Mouse (Mus musculus): Measurements from ENCODE around the gene Micall1. TPM values are rescaled to one million over a fixed set of nuclear protein-coding genes. Genes with fewer than 3 reads are reported as not detected.

Gene Micall1
- polyA plus RNA-seq, 1 experiment from 2014 or later: 21.1 TPM

DNA sequence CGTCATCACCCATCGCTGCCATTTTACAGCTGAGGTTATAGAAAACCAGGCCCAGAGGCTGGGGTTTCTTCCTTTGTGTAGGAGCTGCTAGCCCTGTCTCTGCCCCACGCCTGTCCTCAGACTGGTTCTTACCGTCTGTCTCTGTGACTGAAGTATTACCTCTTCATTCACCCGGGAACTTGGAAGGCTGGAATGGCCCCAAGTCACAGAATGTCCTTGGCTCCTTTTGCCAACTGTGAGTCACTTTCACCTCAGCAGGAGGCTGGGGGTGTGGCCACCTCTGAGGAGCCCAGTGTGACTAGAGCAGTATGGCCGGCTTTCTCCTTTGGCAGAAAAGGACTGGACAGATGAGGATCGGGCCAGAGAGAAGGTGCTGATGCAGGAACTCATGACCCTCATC, 22.7 kb downstream of the Micall1 start:
- 48% methylated on average over 7 of the region's 7 CpGs for WGBS
- ATAC-seq (replicated peaks; ENCODE audit: extremely low read depth, insufficient read depth, low FRiP score): no peak
- Histone ChIP-seq H3K9ac (ENCODE audit: low read length) (peak overlapping the region; percentile 38; the same call in 1 of the 2 replicates), H3K4me2 (ENCODE audit: low read depth, low read length) (no peak overlapping the region), H3K27me3 (ENCODE audit: control insufficient read depth, insufficient read depth, low read length) (no peaks in the 10 kb centered on the region), H3K4me1 (ENCODE audit: control insufficient read depth, insufficient read depth, low read length) (peaks cover 17% of the 10 kb centered on the region), H3K9me3 (replicated peaks; ENCODE audit: control insufficient read depth, low read length) (peaks cover 5% of the 10 kb centered on the region), H3K4me3 (ENCODE audit: low read length) (no peak overlapping the region), H3K27ac (ENCODE audit: low read length) (peak overlapping the region; percentile 68), H3K36me3 (ENCODE audit: control insufficient read depth, insufficient read depth) (peaks cover 63% of the 10 kb centered on the region)

DNA sequence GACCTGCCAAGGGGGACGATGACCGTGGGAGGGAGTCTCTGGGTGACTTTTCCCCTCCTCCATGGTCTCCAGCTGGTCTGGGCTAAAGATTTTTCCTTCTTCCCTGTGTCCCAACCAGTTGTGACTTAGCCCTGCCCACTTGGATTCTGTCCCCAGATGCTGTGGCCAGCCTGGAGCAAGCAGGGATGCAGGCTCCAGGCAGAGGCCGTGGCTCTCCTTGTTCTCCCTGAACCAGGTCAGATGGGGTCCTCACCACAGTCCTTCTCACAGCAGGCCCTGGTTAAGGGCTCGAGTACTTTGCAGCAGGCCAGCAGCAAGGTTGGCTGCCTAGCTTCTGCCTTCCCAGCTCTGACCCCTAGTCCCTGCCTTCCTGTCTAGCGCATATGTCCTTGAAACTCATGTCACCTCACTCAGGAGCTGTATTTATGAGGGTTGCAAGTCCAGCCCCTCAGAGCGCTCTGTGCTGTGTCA, 24.5 kb downstream of the Micall1 start:
- no peak overlapping the region for H3K4me2 ChIP-seq (ENCODE audit: low read depth, low read length)
- 74% methylated on average over 6 of the region's 6 CpGs for WGBS

DNA sequence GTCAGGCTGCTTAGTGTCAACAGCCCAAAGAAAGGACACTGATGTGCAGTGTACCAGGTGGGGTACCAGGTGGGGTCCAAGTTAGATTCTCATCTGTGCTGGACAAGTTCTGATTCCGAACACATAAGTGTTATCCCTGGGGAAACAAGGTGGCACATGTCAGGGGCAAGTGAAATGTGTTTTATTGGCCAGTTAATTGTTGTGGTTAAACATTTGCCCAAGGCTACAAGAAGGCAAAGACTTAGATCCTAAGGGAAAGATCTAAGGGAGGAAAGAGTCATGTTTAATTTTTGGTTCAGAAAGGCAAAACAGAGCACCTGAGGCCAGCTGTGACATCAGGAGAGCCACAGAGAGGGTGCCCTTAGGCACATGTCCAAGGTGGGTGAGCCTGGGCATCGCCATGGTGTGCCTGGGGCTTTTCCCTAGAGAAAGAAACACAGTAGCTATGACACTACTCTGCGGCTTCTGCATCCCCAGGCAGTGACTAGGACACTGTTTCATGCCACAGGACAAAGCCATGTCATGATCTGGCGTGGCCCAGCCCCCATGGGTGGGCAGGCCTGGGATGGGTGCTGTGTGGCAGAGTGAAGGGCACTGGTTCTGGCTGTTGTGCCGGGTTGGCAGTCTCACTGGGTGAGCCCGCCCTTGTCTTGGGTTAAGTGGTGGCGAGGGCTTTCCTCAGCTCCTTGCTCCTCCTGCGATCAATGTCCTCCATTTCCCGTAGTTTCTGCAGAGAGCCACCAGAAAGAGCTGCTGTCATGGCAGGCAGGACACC, 26.0 kb downstream of the Micall1 start:
- no peak overlapping the region for H3K4me3 ChIP-seq (ENCODE audit: low read length)
- no peaks in the 10 kb centered on the region for H3K9me3 ChIP-seq (replicated peaks; ENCODE audit: control insufficient read depth, low read length)
- H3K27ac ChIP-seq (ENCODE audit: low read length): no peak overlapping the region; the same call in 1 of the 2 replicates
- no peak overlapping the region for H3K9ac ChIP-seq (ENCODE audit: low read length)
- H3K4me1 ChIP-seq (ENCODE audit: control insufficient read depth, insufficient read depth, low read length): peaks cover 17% of the 10 kb centered on the region
- no peak for ATAC-seq (replicated peaks; ENCODE audit: extremely low read depth, insufficient read depth, low FRiP score)
- no peak overlapping the region for H3K4me2 ChIP-seq (ENCODE audit: low read depth, low read length)
- 85% methylated on average over 9 of the region's 9 CpGs for WGBS
- H3K27me3 ChIP-seq (ENCODE audit: control insufficient read depth, insufficient read depth, low read length): no peaks in the 10 kb centered on the region
- peaks cover 36% of the 10 kb centered on the region for H3K36me3 ChIP-seq (ENCODE audit: control insufficient read depth, insufficient read depth)

More for the DNA sequence above, 24.5 kb downstream of the Micall1 start:
- H3K9me3 ChIP-seq (replicated peaks; ENCODE audit: control insufficient read depth, low read length): no peaks in the 10 kb centered on the region; the same call in 1 of the 2 replicates
- H3K36me3 ChIP-seq (ENCODE audit: control insufficient read depth, insufficient read depth): peaks cover 46% of the 10 kb centered on the region
- H3K9ac ChIP-seq (ENCODE audit: low read length): no peak overlapping the region
- peaks cover 17% of the 10 kb centered on the region for H3K4me1 ChIP-seq (ENCODE audit: control insufficient read depth, insufficient read depth, low read length)
- no peak for ATAC-seq (replicated peaks; ENCODE audit: extremely low read depth, insufficient read depth, low FRiP score)
- no peak overlapping the region for H3K4me3 ChIP-seq (ENCODE audit: low read length)
- H3K27ac ChIP-seq (ENCODE audit: low read length): no peak overlapping the region
- no peaks in the 10 kb centered on the region for H3K27me3 ChIP-seq (ENCODE audit: control insufficient read depth, insufficient read depth, low read length)

DNA sequence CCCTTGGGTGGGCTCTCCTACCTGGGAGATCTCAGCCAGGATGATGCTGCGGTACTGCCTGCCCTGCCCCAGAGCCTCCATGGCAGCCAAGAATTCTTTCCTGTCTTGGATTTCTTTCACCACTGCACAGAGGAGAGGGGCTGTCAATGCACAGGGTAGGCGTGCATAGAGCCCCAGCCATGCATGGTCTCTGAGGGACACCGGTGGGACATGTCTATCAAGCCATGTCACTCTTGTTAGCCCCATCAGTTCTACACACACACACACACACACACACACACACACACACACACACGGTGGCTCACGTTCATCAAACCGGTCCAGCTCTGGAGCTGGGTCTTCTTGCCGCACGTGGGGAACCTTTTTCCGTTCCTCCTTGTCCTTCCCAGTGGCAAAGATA, 26.6 kb downstream of the Micall1 start:
- peaks cover 30% of the 10 kb centered on the region for H3K36me3 ChIP-seq (ENCODE audit: control insufficient read depth, insufficient read depth)
- H3K9ac ChIP-seq (ENCODE audit: low read length): no peak overlapping the region
- no peaks in the 10 kb centered on the region for H3K9me3 ChIP-seq (replicated peaks; ENCODE audit: control insufficient read depth, low read length)
- WGBS: 83% methylated on average over 9 of the region's 9 CpGs
- H3K4me3 ChIP-seq (ENCODE audit: low read length): no peak overlapping the region
- no peak overlapping the region; the same call in 1 of the 2 replicates for H3K27ac ChIP-seq (ENCODE audit: low read length)
- peaks cover 15% of the 10 kb centered on the region for H3K4me1 ChIP-seq (ENCODE audit: control insufficient read depth, insufficient read depth, low read length)
- no peaks in the 10 kb centered on the region for H3K27me3 ChIP-seq (ENCODE audit: control insufficient read depth, insufficient read depth, low read length)
- no peak for ATAC-seq (replicated peaks; ENCODE audit: extremely low read depth, insufficient read depth, low FRiP score)
- no peak overlapping the region for H3K4me2 ChIP-seq (ENCODE audit: low read depth, low read length)

DNA sequence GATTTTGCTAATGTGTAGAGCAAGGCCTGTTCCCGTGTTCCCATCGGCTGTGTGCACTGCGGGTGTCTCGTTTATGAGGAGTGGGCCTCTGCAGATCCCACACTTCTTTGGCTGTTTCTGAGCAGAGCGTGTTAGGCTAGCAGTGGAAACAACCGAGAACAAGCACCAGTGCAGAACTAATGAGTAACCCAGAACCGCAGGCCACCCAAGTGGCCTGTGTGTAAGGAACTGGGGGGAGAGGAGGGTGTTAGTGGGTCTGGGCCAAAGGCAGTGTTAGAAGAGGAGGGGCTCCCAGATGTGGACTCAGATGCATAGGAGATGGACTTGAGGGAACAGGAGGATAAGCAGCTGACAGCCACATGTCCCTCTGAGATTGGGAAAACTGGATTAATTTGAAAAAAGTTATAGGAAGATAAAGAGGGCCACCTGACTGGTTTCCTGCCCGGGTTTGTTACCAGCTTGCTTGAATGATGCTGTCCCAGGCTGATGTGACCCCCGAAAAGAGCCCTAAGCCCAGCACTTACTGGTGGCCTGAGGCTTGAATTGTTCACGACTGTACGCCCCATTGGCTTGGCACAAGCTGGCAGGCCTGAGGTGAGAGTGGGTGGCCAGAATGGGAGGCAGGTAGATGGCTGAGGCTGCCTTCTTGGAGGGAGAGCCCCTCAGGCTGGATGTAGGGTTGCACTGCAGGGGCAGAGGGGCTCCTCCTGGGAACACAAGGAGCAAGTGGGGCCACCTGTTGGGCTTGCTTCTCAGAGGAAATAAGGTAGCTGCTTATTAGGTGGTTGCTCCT, 27.3 kb downstream of the Micall1 start:
- no peaks in the 10 kb centered on the region for H3K9me3 ChIP-seq (replicated peaks; ENCODE audit: control insufficient read depth, low read length)
- H3K4me1 ChIP-seq (ENCODE audit: control insufficient read depth, insufficient read depth, low read length): peaks cover 9% of the 10 kb centered on the region
- no peak overlapping the region for H3K4me3 ChIP-seq (ENCODE audit: low read length)
- peaks cover 24% of the 10 kb centered on the region for H3K36me3 ChIP-seq (ENCODE audit: control insufficient read depth, insufficient read depth)
- no peak overlapping the region for H3K9ac ChIP-seq (ENCODE audit: low read length)
- 69% methylated on average over 11 of the region's 11 CpGs for WGBS
- no peak for ATAC-seq (replicated peaks; ENCODE audit: extremely low read depth, insufficient read depth, low FRiP score)
- no peak overlapping the region for H3K27ac ChIP-seq (ENCODE audit: low read length)
- H3K4me2 ChIP-seq (ENCODE audit: low read depth, low read length): no peak overlapping the region
- H3K27me3 ChIP-seq (ENCODE audit: control insufficient read depth, insufficient read depth, low read length): no peaks in the 10 kb centered on the region

DNA sequence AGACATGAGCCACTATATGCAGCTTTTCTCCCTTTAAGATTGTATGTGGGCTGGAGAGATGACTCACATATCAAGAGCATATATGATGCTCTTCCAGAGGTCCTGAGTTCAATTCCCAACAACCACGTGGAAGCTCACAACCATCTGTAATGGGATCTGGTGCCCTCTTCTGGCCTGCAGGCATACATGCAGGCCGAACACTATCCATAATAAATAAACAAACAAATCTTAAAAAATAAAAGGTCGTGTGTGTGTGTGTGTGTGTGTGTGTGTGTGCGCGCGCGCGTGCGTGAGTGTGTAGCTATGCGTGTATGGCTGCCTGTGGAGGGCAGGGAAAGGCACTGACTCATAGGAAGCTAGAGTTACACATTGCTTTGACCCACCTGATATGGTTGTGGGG, 30.9 kb downstream of the Micall1 start:
- ATAC-seq (replicated peaks; ENCODE audit: extremely low read depth, insufficient read depth, low FRiP score): no peak
- no peak overlapping the region for H3K4me3 ChIP-seq (ENCODE audit: low read length)
- H3K36me3 ChIP-seq (ENCODE audit: control insufficient read depth, insufficient read depth): peaks cover 2% of the 10 kb centered on the region; the same call in 1 of the 2 replicates
- H3K4me2 ChIP-seq (ENCODE audit: low read depth, low read length): no peak overlapping the region
- peaks cover 14% of the 10 kb centered on the region for H3K4me1 ChIP-seq (ENCODE audit: control insufficient read depth, insufficient read depth, low read length)
- H3K9ac ChIP-seq (ENCODE audit: low read length): no peak overlapping the region
- H3K27me3 ChIP-seq (ENCODE audit: control insufficient read depth, insufficient read depth, low read length): no peaks in the 10 kb centered on the region
- 56% methylated on average over 10 of the region's 10 CpGs for WGBS
- no peak overlapping the region for H3K27ac ChIP-seq (ENCODE audit: low read length)
- H3K9me3 ChIP-seq (replicated peaks; ENCODE audit: control insufficient read depth, low read length): no peaks in the 10 kb centered on the region

DNA sequence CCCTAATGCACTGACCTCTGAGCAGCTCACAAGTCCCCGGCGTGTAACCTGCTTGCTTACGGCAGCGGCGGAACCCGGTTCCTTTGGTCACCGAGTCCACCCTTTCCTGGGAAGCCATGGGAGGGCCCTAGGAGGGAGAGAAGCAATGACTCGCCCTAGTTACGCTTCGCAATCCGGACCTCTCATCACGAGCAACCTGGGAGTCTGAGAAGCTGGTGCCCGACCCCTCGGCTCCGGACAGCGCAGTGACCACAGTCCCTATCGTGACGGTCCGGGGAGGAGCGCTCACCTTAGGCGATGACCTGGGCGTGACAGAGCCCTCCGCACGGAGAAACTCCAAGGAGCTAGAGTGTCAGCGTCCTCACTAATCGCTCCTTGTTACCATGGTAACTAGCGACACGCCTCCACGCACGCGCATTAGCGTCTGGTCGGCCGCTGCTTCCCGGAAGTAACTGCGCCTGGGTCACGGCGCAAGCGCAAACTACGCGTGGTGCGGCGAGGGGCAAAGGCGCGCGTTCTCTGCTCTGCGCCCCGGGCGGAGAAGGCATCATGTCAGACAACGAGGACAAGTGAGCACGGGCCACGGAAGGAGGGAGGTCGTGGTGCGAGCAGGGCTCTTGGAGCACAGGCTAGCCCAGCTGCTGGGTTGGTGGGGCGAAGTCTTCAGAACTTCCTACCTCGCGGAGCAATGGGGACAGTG, 32.3 kb downstream of the Micall1 start, which contains the start of the genes Polr2f and 1700088E04Rik:
Gene Polr2f, plus strand, starts transcription at position 144 of the 700 bp plus-strand sequence.
Gene 1700088E04Rik, minus strand, starts transcription at position 388 of the 700 bp plus-strand sequence.
- peak within 1 kb of the TSS; percentile 92 for H3K4me2 ChIP-seq (ENCODE audit: low read depth, low read length)
- H3K4me3 ChIP-seq (ENCODE audit: low read length): peak within 1 kb of the TSS; percentile 82
- under 1% methylated on average over 57 of the region's 57 CpGs for WGBS
- peak within 1 kb of the TSS; percentile 58 for H3K27ac ChIP-seq (ENCODE audit: low read length)
- ATAC-seq (replicated peaks; ENCODE audit: extremely low read depth, insufficient read depth, low FRiP score): peak; percentile 90
- no peaks in the 10 kb centered on the region for H3K9me3 ChIP-seq (replicated peaks; ENCODE audit: control insufficient read depth, low read length)
- H3K27me3 ChIP-seq (ENCODE audit: control insufficient read depth, insufficient read depth, low read length): no peaks in the 10 kb centered on the region
- H3K36me3 ChIP-seq (ENCODE audit: control insufficient read depth, insufficient read depth): peaks cover 8% of the 10 kb centered on the region; the same call in 1 of the 2 replicates
- H3K9ac ChIP-seq (ENCODE audit: low read length): peak within 1 kb of the TSS; percentile 88
- H3K4me1 ChIP-seq (ENCODE audit: control insufficient read depth, insufficient read depth, low read length): peaks cover 14% of the 10 kb centered on the region

DNA sequence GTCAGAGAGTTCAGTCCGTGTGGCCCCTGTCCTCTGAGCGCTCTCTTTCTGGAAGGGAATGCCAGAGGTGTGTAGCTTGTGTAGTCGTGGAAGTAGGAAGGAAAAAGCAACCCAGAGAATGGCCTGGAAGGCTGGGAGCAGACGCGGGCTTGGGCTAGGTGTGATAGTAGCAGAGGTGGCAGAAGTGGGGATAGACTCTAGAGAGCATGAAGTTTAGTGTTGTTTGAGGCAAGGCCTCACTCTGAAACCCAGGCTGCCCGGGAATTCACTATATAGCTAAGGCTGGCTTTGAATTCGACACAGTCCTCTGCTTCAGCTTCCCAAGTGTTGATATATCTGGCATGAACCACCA, 32.8 kb downstream of the Micall1 start:
- Histone ChIP-seq H3K9me3 (replicated peaks; ENCODE audit: control insufficient read depth, low read length) (no peaks in the 10 kb centered on the region), H3K4me3 (ENCODE audit: low read length) (peak overlapping the region; percentile 82), H3K4me1 (ENCODE audit: control insufficient read depth, insufficient read depth, low read length) (peaks cover 14% of the 10 kb centered on the region), H3K27ac (ENCODE audit: low read length) (peak overlapping the region; percentile 58), H3K4me2 (ENCODE audit: low read depth, low read length) (peak overlapping the region; percentile 92), H3K27me3 (ENCODE audit: control insufficient read depth, insufficient read depth, low read length) (no peaks in the 10 kb centered on the region), H3K9ac (ENCODE audit: low read length) (peak overlapping the region; percentile 88), H3K36me3 (ENCODE audit: control insufficient read depth, insufficient read depth) (peaks cover 11% of the 10 kb centered on the region; the same call in 1 of the 2 replicates)
- WGBS: 0% methylated on average over 7 of the region's 7 CpGs
- peak; percentile 30; the same call in 1 of the 2 replicates for ATAC-seq (replicated peaks; ENCODE audit: extremely low read depth, insufficient read depth, low FRiP score)

All from heart, embryonic 16.5 days (tissue).